Mouse (Mus musculus) kidney, adult 18-20 months (tissue): ENCODE results near the gene Caskin1.

ENCODE experiments used
- DNase-seq: peaks from one replicate; pipeline ENCODE4 v3.0.0; 2021

Gene Caskin1

GRCm38 (mm10) chr17:24534160-24534718 lies 45.8 kb downstream of the Caskin1 start, which contains the start of gene Rab26:
Gene Rab26, minus strand, starts transcription at chr17:24534210.
- DNase-seq, result no peak

- DNase-seq, result no peak
Measured at GRCm38 (mm10) chr17:24535300-24535699, 46.9 kb downstream of the Caskin1 start.

GRCm38 (mm10) chr17:24537536-24537935 lies 49.1 kb downstream of the Caskin1 start:
- DNase-seq, result no peak

- DNase-seq, result peak; percentile 73
Measured at GRCm38 (mm10) chr17:24538950-24539349, 50.5 kb downstream of the Caskin1 start.

- peak; percentile 47 for DNase-seq
Measured at GRCm38 (mm10) chr17:24540375-24540774, 52.0 kb downstream of the Caskin1 start.

- DNase-seq, result no peak
Measured at GRCm38 (mm10) chr17:24544613-24545012, 56.2 kb downstream of the Caskin1 start.

- no peak for DNase-seq
Measured at GRCm38 (mm10) chr17:24545247-24545646, 56.8 kb downstream of the Caskin1 start.

- peak; percentile 11 for DNase-seq
Measured at GRCm38 (mm10) chr17:24546234-24546633, 57.8 kb downstream of the Caskin1 start.

GRCm38 (mm10) chr17:24548435-24548834 lies 60.0 kb downstream of the Caskin1 start:
- peak; percentile 34 for DNase-seq

- DNase-seq, result peak; percentile 76
Measured at GRCm38 (mm10) chr17:24548921-24549617, 60.7 kb downstream of the Caskin1 start.

- DNase-seq, result peak; percentile 100
Measured at GRCm38 (mm10) chr17:24549618-24550415, 61.4 kb downstream of the Caskin1 start, which contains the start of gene Pkd1. Gene Pkd1, plus strand, starts transcription at chr17:24549834.

GRCm38 (mm10) chr17:24550416-24551049 lies 62.1 kb downstream of the Caskin1 start:
- peak; percentile 79 for DNase-seq

GRCm38 (mm10) chr17:24551050-24551444 lies 62.6 kb downstream of the Caskin1 start:
- no peak for DNase-seq

GRCm38 (mm10) chr17:24557091-24557490 lies 68.7 kb downstream of the Caskin1 start:
- DNase-seq, result no peak
